Mouse (Mus musculus) brain, embryonic 14.5 days (tissue): Measurements from ENCODE around the gene Tescl.

Experiments used
- CTCF ChIP-seq: fragments of 200-500 bp; IDR thresholded peaks from 2 replicates; pipeline ENCODE4 v1.5.1; 2012; ENCODE audit warnings: inconsistent platforms, mild to moderate bottlenecking, moderate library complexity, borderline replicate concordance; ENCODE audit not compliant: insufficient read depth, insufficient read length; ENCODE audit errors: extremely low read depth
- POLR2A ChIP-seq: fragments of 200-500 bp; IDR thresholded peaks from 2 replicates; pipeline ENCODE4 v1.6.1; 2012; ENCODE audit warnings: mild to moderate bottlenecking, inconsistent platforms, borderline replicate concordance; ENCODE audit not compliant: poor library complexity, insufficient read depth, insufficient read length, severe bottlenecking; ENCODE audit errors: extremely low read depth

GRCm38 (mm10) chr7:24287670-24288069, 46.1 kb downstream of the Tescl start:
- TF ChIP-seq CTCF (no peak), POLR2A (no peak)
